Mouse (Mus musculus): ENCODE data around the gene Aco2.

DNA sequence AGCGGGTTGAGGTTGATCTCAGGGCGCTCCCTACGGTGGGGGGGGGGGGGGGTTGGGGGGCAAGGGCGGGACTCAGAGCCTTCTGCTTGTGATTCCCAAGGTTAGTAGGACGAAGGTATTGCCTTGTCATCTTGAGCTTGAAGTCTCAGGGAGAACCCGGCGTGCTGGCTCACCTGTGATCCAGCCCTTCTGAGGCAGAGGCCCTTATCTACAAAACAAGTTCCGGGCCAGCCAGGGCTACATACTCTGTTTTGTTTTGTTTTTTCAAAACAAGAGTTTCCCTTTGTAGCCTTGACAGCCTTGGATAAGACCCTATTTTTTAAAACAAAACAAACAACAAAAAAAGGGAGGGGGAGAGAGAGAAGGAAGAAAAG lies 89.0 kb downstream of the Aco2 start:
- no peak for TF ChIP-seq CTCF (IDR thresholded peaks at IDR 0.05; ENCODE audit: low read depth, low read length)
- TF ChIP-seq POLR2A (IDR thresholded peaks at IDR 0.05; ENCODE audit: extremely low read depth, insufficient read depth, low read length) = no peak
